Mouse (Mus musculus) MEL (cell line): ENCODE measurements at regions not wholly inside any gene's neighbourhood (a gene's known extent, or its start where the extent isn't known, plus 50 kb on each side); places are given as distances from the start of the nearest gene placed in this dataset.

Source experiments
- DNase-seq: peaks from one replicate; pipeline ENCODE4 v3.0.0; 2011; ENCODE audit warnings: low read depth, low spot score
- H3K27ac ChIP-seq: 2 replicates; pipeline ENCODE4 v1.5.1; 2012; ENCODE audit warnings: low read depth, mild to moderate bottlenecking, control low read depth, low read length, moderate library complexity; ENCODE audit not compliant: control insufficient read depth
- H3K27me3 ChIP-seq, 2 experiments: fragments of 150-350 bp in 1 of 2; sonication (generic) in 1 of 2; 2 replicates each; pipeline ENCODE4 v1.6.1; 2012; ENCODE audit warnings: low read length in 2 of 2, mild to moderate bottlenecking in 2 of 2, improper control_type of control experiment in 1 of 2, moderate library complexity in 1 of 2; ENCODE audit not compliant: insufficient read depth in 2 of 2, control insufficient read depth in 1 of 2
- H3K36me3 ChIP-seq, 2 experiments: 2 replicates each; pipeline ENCODE4 v1.6.1; 2012 to 2014; ENCODE audit warnings: low read length in 2 of 2, improper control_type of control experiment in 1 of 2, inconsistent platforms in 1 of 2, mild to moderate bottlenecking in 1 of 2; ENCODE audit not compliant: insufficient read depth in 2 of 2, control insufficient read depth in 1 of 2
- H3K4me1 ChIP-seq, 2 experiments: fragments of 150-350 bp in 1 of 2; sonication (generic) in 1 of 2; 2 replicates each; pipeline ENCODE4 v1.6.1; 2012; ENCODE audit warnings: low read length in 2 of 2, improper control_type of control experiment in 1 of 2, mild to moderate bottlenecking in 1 of 2; ENCODE audit not compliant: insufficient read depth in 2 of 2, control insufficient read depth in 1 of 2
- H3K4me3 ChIP-seq, 2 experiments: fragments of 150-350 bp in 1 of 2; sonication (generic) in 1 of 2; 2 replicates each; pipeline ENCODE4 v1.5.1; 2012; ENCODE audit warnings: low read depth in 2 of 2, low read length in 2 of 2, mild to moderate bottlenecking in 2 of 2, moderate library complexity in 2 of 2, control low read depth in 1 of 2, improper control_type of control experiment in 1 of 2; ENCODE audit not compliant: control insufficient read depth in 1 of 2, insufficient read depth in 1 of 2
- H3K79me2 ChIP-seq: 2 replicates; pipeline ENCODE4 v1.6.1; 2012; ENCODE audit warnings: mild to moderate bottlenecking, low read length, moderate library complexity; ENCODE audit not compliant: control insufficient read depth, poor library complexity, insufficient read depth
- H3K9ac ChIP-seq: 2 replicates; pipeline ENCODE4 v1.6.1; 2012; ENCODE audit warnings: low read depth, mild to moderate bottlenecking, control low read depth, low read length, moderate library complexity; ENCODE audit not compliant: control insufficient read depth, poor library complexity, severe bottlenecking
- H3K9me3 ChIP-seq: fragments of 150-350 bp; sonication (generic); replicated peaks from 2 replicates; pipeline ENCODE4 v1.6.1; 2012; ENCODE audit warnings: mild to moderate bottlenecking, low read length, improper control_type of control experiment, moderate library complexity; ENCODE audit not compliant: insufficient read depth
- CHD1 ChIP-seq: IDR thresholded peaks from 2 replicates; pipeline ENCODE4 v1.6.1; 2012; ENCODE audit warnings: low read depth, mild to moderate bottlenecking, inconsistent platforms, low read length, improper control_type of control experiment
- CHD2 ChIP-seq: IDR thresholded peaks from 2 replicates; pipeline ENCODE4 v1.6.1; 2011; ENCODE audit warnings: low read length, improper control_type of control experiment
- ETS1 ChIP-seq: IDR thresholded peaks from 2 replicates; pipeline ENCODE4 v1.6.1; 2012; ENCODE audit warnings: low read depth, mild to moderate bottlenecking, inconsistent platforms, low read length, improper control_type of control experiment, moderate library complexity
- GABPA ChIP-seq: IDR thresholded peaks from 2 replicates; pipeline ENCODE4 v1.6.1; 2012; ENCODE audit warnings: low read depth, mild to moderate bottlenecking, inconsistent platforms, low read length, improper control_type of control experiment, moderate library complexity
- MXI1 ChIP-seq: IDR thresholded peaks from 2 replicates; pipeline ENCODE4 v1.6.1; 2011; ENCODE audit warnings: mild to moderate bottlenecking, low read depth, low read length, improper control_type of control experiment
- POLR2A ChIP-seq, 2 experiments: IDR thresholded peaks; 2 replicates each; pipeline ENCODE4 v1.6.1; 2011 to 2012; ENCODE audit warnings: low read length in 2 of 2, mild to moderate bottlenecking in 2 of 2, control low read depth in 1 of 2, improper control_type of control experiment in 1 of 2, low read depth in 1 of 2, moderate library complexity in 1 of 2; ENCODE audit not compliant: control insufficient read depth in 1 of 2, insufficient read depth in 1 of 2, poor library complexity in 1 of 2
- TBP ChIP-seq: IDR thresholded peaks from 2 replicates; pipeline ENCODE4 v1.8.0; 2011; ENCODE audit warnings: low read depth, low read length, improper control_type of control experiment
- UBTF ChIP-seq: IDR thresholded peaks from 2 replicates; pipeline ENCODE4 v1.6.1; 2012; ENCODE audit warnings: low read depth, mild to moderate bottlenecking, inconsistent platforms, low read length, improper control_type of control experiment, moderate library complexity, borderline replicate concordance; ENCODE audit not compliant: insufficient read depth
- USF1 ChIP-seq: IDR thresholded peaks from 2 replicates; pipeline ENCODE4 v1.6.1; 2014; ENCODE audit warnings: low read depth, mild to moderate bottlenecking, inconsistent platforms, low read length, improper control_type of control experiment, moderate library complexity
- USF2 ChIP-seq, 2 experiments: IDR thresholded peaks; 2 replicates each; pipeline ENCODE4 v1.6.1; 2011 to 2012; ENCODE audit warnings: improper control_type of control experiment in 2 of 2, low read length in 2 of 2, borderline replicate concordance in 1 of 2, inconsistent platforms in 1 of 2, low read depth in 1 of 2, mild to moderate bottlenecking in 1 of 2; ENCODE audit not compliant: insufficient read depth in 1 of 2
- ZMIZ1 ChIP-seq: IDR thresholded peaks from 2 replicates; pipeline ENCODE4 v1.6.1; 2012; ENCODE audit warnings: low read depth, mild to moderate bottlenecking, inconsistent platforms, low read length, improper control_type of control experiment, moderate library complexity

- no peaks in the 10 kb centered on the region for H3K9me3 ChIP-seq
- DNase-seq: no peak
- H3K9ac ChIP-seq: no peak overlapping the region
- H3K27me3 ChIP-seq: no peaks in the 10 kb centered on the region
- TF ChIP-seq MXI1 (no peak), ETS1 (no peak), GABPA (no peak), USF2 (IDR thresholded peaks at IDR 0.05; ENCODE audit: borderline replicate concordance in 1 of 2, insufficient read depth in 1 of 2, low read depth in 1 of 2, low read length in 2 of 2) (no peak), CHD1 (no peak), CHD2 (no peak)
- H3K4me1 ChIP-seq: no peaks in the 10 kb centered on the region
- H3K36me3 ChIP-seq: no peaks in the 10 kb centered on the region
- no peak overlapping the region for H3K27ac ChIP-seq
- H3K4me3 ChIP-seq: no peak overlapping the region
- no peaks in the 10 kb centered on the region for H3K79me2 ChIP-seq
Observed at GRCm38 (mm10) chr16:57823329-57823728, 68.8 kb upstream of the Col8a1 start.

- H3K36me3 ChIP-seq: no peaks in the 10 kb centered on the region
- H3K4me3 ChIP-seq: no peak overlapping the region
- H3K4me1 ChIP-seq: no peaks in the 10 kb centered on the region
- no peaks in the 10 kb centered on the region for H3K9me3 ChIP-seq
- H3K9ac ChIP-seq: no peak overlapping the region
- H3K27me3 ChIP-seq: no peaks in the 10 kb centered on the region; a peak in 1 of 4 replicates
- no peak overlapping the region for H3K27ac ChIP-seq
- TF ChIP-seq TBP (no peak), USF1 (no peak), GABPA (no peak), UBTF (no peak)
- TF ChIP-seq, all 39 proteins: peak for 0
- no peak for DNase-seq
- H3K79me2 ChIP-seq: no peaks in the 10 kb centered on the region
Observed at GRCm38 (mm10) chr16:57845416-57845815, 90.9 kb upstream of the Col8a1 start.

- Histone ChIP-seq H3K9me3 (no peaks in the 10 kb centered on the region), H3K36me3 (no peaks in the 10 kb centered on the region), H3K27me3 (no peaks in the 10 kb centered on the region; a peak in 1 of 4 replicates), H3K27ac (no peak overlapping the region), H3K4me1 (no peaks in the 10 kb centered on the region), H3K9ac (no peak overlapping the region), H3K79me2 (no peaks in the 10 kb centered on the region), H3K4me3 (no peak overlapping the region)
- no peak for DNase-seq
- TF ChIP-seq CHD2 (no peak), ZMIZ1 (no peak), POLR2A (IDR thresholded peaks at IDR 0.05; ENCODE audit: control insufficient read depth in 1 of 2, insufficient read depth in 1 of 2, low read depth in 1 of 2, low read length in 2 of 2, poor library complexity in 1 of 2) (no peak)
Observed at GRCm38 (mm10) chr16:57846386-57846785, 91.8 kb upstream of the Col8a1 start.
